In genomic region chrX:142821846-142822245, GRCm38 (mm10) we compare ENCODE assay signal across 9 mouse cellular contexts.
A peak's percentile ranks its signal among the peaks of the same experiment; 100 is the strongest.
DNase-seq lines count a peak whose midpoint lies in the region; ATAC-seq lines count a peak whose summit lies in the region.
"Had no signal": no experiment of that assay in that cellular context is flagged by ENCODE, and none has a peak within 500 bp of the region (broad histone marks: within the 10 kb centered on the region; RNA-seq: fewer than 3 reads in every experiment).

No protein-coding gene starts in this region.

- no peaks in the 10 kb centered on the region for H3K9me3 ChIP-seq in hindbrain, embryonic 14.5 days (ENCODE audit: control insufficient read depth, low read length)
- no peaks in the 10 kb centered on the region for H3K9me3 ChIP-seq in hindbrain, embryonic 12.5 days (replicated peaks)
- no peaks in the 10 kb centered on the region for H3K9me3 ChIP-seq in neural tube, embryonic 14.5 days (ENCODE audit: control insufficient read depth, low read length)
- H3K9me3 ChIP-seq in neural tube, embryonic 15.5 days (replicated peaks): no peaks in the 10 kb centered on the region
- H3K9me3 ChIP-seq: limb, embryonic 15.5 days had no signal

- no peak overlapping the region for H3K4me3 ChIP-seq in hindbrain, embryonic 14.5 days (replicated peaks; ENCODE audit: low read length)
- H3K4me3 ChIP-seq in hindbrain, embryonic 12.5 days: no peak overlapping the region
- H3K4me3 ChIP-seq in neural tube, embryonic 14.5 days (ENCODE audit: low read depth, low read length): no peak overlapping the region
- no peak overlapping the region for H3K4me3 ChIP-seq in neural tube, embryonic 15.5 days (replicated peaks)
- H3K4me3 ChIP-seq: limb, embryonic 15.5 days had no signal

- no peak overlapping the region for H3K27ac ChIP-seq in hindbrain, embryonic 14.5 days
- H3K27ac ChIP-seq in hindbrain, embryonic 12.5 days: no peak overlapping the region
- no peak overlapping the region for H3K27ac ChIP-seq in neural tube, embryonic 14.5 days (ENCODE audit: low read depth, low read length)
- H3K27ac ChIP-seq in neural tube, embryonic 15.5 days (replicated peaks): no peak overlapping the region
- H3K27ac ChIP-seq: limb, embryonic 15.5 days had no signal

- WGBS in hindbrain, embryonic 14.5 days: 33% methylated on average over 3 of the region's 3 CpGs
- 34% methylated on average over 3 of the region's 3 CpGs for WGBS in hindbrain, embryonic 12.5 days
- 40% methylated on average over 3 of the region's 3 CpGs for WGBS in neural tube, embryonic 14.5 days
- 36% methylated on average over 3 of the region's 3 CpGs for WGBS in neural tube, embryonic 15.5 days

- peak; percentile 68 for DNase-seq in hindbrain, embryonic 14.5 days (ENCODE audit: low spot score)
- peak; percentile 33 for DNase-seq in ZHBTc4 (ENCODE audit: low read depth, low spot score)
- peak; percentile 56 for DNase-seq in retina, postnatal 1 day
- no peak for DNase-seq in left cerebral cortex, postnatal 4 days

- H3K27me3 ChIP-seq in hindbrain, embryonic 14.5 days (ENCODE audit: control insufficient read depth, insufficient read depth, low read length): no peaks in the 10 kb centered on the region
- H3K27me3 ChIP-seq in hindbrain, embryonic 12.5 days: peaks cover 3% of the 10 kb centered on the region; the same call in 1 of the 2 replicates
- H3K27me3 ChIP-seq in neural tube, embryonic 14.5 days (ENCODE audit: control insufficient read depth, insufficient read depth, low read length): no peaks in the 10 kb centered on the region
- no peaks in the 10 kb centered on the region for H3K27me3 ChIP-seq in neural tube, embryonic 15.5 days (replicated peaks)
- H3K27me3 ChIP-seq: limb, embryonic 15.5 days had no signal

- no peak overlapping the region for H3K4me2 ChIP-seq in hindbrain, embryonic 14.5 days (replicated peaks)
- H3K4me2 ChIP-seq in hindbrain, embryonic 12.5 days (replicated peaks): no peak overlapping the region
- H3K4me2 ChIP-seq in neural tube, embryonic 14.5 days (ENCODE audit: low read depth, low read length): no peak overlapping the region
- no peak overlapping the region for H3K4me2 ChIP-seq in neural tube, embryonic 15.5 days
- H3K4me2 ChIP-seq: limb, embryonic 15.5 days had no signal

- intact Hi-C loops in left cerebral cortex, postnatal 4 days (cut with DNase I): loop anchor here (5.0 to 10.0 kb wide), 2 partner anchors 235 to 843 kb away; no protein-coding TSS in a partner anchor

- no peaks in the 10 kb centered on the region for H3K36me3 ChIP-seq in hindbrain, embryonic 14.5 days (replicated peaks; ENCODE audit: control insufficient read depth, insufficient read depth)
- H3K36me3 ChIP-seq in hindbrain, embryonic 12.5 days: no peaks in the 10 kb centered on the region
- H3K36me3 ChIP-seq in neural tube, embryonic 14.5 days (ENCODE audit: control insufficient read depth, insufficient read depth, low read length): no peaks in the 10 kb centered on the region
- H3K36me3 ChIP-seq in neural tube, embryonic 15.5 days: no peaks in the 10 kb centered on the region
- H3K36me3 ChIP-seq: limb, embryonic 15.5 days had no signal

- no peaks in the 10 kb centered on the region for H3K4me1 ChIP-seq in hindbrain, embryonic 14.5 days (replicated peaks; ENCODE audit: control insufficient read depth, insufficient read depth, low read length)
- H3K4me1 ChIP-seq in hindbrain, embryonic 12.5 days: no peaks in the 10 kb centered on the region
- H3K4me1 ChIP-seq in neural tube, embryonic 14.5 days (ENCODE audit: control insufficient read depth, insufficient read depth, low read length): no peaks in the 10 kb centered on the region
- H3K4me1 ChIP-seq in neural tube, embryonic 15.5 days: no peaks in the 10 kb centered on the region
- H3K4me1 ChIP-seq: limb, embryonic 15.5 days had no signal

- peak; percentile 48; the same call in 1 of the 2 replicates for ATAC-seq in hindbrain, embryonic 14.5 days (ENCODE audit: low FRiP score)
- ATAC-seq in hindbrain, embryonic 12.5 days (ENCODE audit: low FRiP score): no peak
- ATAC-seq in neural tube, embryonic 14.5 days (ENCODE audit: low read depth): peak; percentile 42; the same call in 1 of the 2 replicates
- no peak for ATAC-seq in neural tube, embryonic 15.5 days (ENCODE audit: low FRiP score)
- ATAC-seq in inflammation-experienced regulatory T-cells, adult 6 months: no peak

- H3K9ac ChIP-seq in hindbrain, embryonic 14.5 days: no peak overlapping the region
- no peak overlapping the region for H3K9ac ChIP-seq in hindbrain, embryonic 12.5 days
- H3K9ac ChIP-seq in neural tube, embryonic 14.5 days (replicated peaks; ENCODE audit: low read depth, low read length): no peak overlapping the region
- H3K9ac ChIP-seq in neural tube, embryonic 15.5 days (replicated peaks): no peak overlapping the region
- H3K9ac ChIP-seq: limb, embryonic 15.5 days had no signal

Comparison
In these comparisons a context has a peak if more than half of its experiments do, and no peak if none do; other contexts are left out.
1. ATAC-seq: peak in hindbrain, embryonic 14.5 days (single experiment) and neural tube, embryonic 14.5 days (single experiment); none in hindbrain, embryonic 12.5 days (single experiment), neural tube, embryonic 15.5 days (single experiment) and inflammation-experienced regulatory T-cells, adult 6 months (single experiment).